Mouse (Mus musculus) stomach, postnatal 0 days (tissue): ENCODE measurements at regions not wholly inside any gene's neighbourhood (a gene's known extent, or its start where the extent isn't known, plus 50 kb on each side); places are given as distances from the start of the nearest gene placed in this dataset.

ENCODE experiments used
- CTCF ChIP-seq: IDR thresholded peaks from 2 replicates; pipeline ENCODE4 v1.5.1; 2016; ENCODE audit warnings: antibody characterized with exemption, low read depth, mild to moderate bottlenecking, moderate library complexity
- EP300 ChIP-seq: optimal IDR thresholded peaks from 2 replicates; pipeline ENCODE3; 2016; ENCODE audit warnings: antibody characterized with exemption

GRCm38 (mm10) chr7:53995983-53996382, 839.3 kb upstream of the Luzp2 start:
- no peak for TF ChIP-seq CTCF
- no peak for TF ChIP-seq EP300
